Mouse (Mus musculus) retina, postnatal 7 days (tissue): ENCODE measurements at regions not wholly inside any gene's neighbourhood (a gene's known extent, or its start where the extent isn't known, plus 50 kb on each side); places are given as distances from the start of the nearest gene placed in this dataset.

Experiments used
- DNase-seq: peaks from one replicate; pipeline ENCODE4 v3.0.0-alpha.2; 2012; ENCODE audit warnings: low read depth, low spot score

DNA sequence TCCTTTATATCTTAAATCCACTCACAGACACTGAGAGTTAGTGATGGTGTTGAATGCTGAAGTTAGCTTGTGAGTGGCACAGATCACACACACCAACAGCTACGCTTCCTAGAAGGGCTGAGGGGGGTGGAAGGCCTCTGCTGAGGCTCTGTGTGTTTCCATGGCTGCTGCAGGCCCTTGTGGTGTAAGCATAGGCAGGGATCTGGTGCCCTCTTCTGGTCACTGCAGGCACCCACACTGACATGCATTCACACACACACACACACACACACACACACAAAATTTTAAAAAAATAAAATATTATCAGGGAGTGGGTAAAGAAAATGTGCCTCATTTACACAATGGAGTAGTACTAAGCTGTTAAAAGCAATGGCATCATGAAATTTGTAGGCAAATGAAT, 105.5 kb upstream of the 1700021F07Rik start:
- no peak for DNase-seq

DNA sequence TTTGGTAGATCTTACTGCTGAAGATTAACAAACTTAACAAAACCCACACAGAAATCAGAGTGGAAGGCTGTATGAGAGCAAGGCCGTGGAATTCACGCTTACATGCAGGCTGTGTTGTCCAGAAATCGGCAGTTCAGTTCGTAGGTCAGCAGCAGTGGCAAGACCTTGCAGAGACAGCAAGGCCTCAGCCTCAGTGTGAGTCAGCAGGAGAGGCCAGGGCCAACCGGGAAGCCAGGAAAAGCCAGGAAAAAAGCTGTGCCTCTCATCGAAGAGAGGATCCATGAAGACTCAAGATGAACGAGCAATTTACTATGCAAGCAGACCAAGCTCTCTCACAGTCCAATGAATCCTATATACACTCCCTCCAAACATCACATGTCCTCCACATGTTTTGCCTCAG, 103.4 kb upstream of the 1700021F07Rik start:
- no peak for DNase-seq

DNA sequence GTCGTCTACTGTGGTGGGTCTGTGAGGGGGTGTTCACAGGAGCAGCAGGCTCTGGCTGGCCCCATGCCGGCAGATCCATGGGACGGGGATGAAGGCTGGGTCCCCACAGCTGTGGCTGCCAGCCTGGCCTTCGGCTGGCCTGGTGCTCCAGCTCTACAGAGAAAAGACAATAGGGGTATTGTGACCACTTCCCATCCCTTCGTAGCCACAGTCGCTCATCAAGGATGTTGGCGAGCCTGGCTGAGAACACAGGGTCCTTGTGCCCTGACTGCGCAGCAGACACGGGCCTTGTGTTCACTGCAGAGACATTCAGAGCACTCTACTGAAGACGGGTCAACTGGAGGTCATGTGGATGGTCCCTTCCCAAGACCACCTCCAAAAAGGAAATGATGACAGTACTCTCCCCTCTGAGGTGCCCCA, 102.4 kb upstream of the 1700021F07Rik start:
- DNase-seq, result no peak

DNA sequence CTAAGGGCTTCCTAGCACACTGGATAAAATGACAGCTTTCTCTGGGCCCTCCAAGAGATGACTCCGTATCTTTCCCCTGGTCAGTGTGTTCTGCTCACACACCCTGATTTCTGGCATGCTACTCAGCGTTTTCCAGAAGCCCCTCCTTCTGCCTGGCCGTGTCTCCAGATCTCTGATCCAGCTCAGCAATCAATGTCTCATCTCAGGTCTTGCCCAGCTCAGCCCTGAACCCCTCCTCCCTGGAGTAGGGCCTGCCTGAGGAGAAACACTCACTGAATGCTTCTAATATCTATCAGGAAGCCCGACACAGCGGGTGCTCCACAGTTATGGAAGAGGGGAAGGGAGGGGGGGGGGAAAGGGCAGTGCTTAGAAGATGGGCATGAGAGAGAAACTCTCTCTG, 101.9 kb upstream of the 1700021F07Rik start:
- no peak for DNase-seq

DNA sequence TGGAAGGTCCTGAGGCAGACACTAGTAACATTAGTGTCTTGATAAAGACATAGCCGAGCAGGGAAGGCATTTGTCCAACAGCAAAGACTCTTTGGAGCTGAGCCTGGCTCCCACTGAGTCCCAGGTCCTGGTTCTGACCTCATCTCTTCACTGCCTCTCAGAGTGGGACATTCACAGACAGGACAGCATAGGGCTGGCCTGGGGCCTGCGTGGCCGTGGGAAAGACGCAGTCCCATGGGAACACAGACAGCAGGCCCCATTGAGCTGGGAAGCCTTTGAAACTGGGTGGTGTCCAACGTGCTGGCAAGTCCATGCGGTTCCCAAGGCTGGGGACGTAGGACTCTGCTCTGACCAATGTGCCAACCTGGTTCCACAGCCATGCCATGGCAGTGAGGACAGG, 97.5 kb upstream of the 1700021F07Rik start:
- DNase-seq, result no peak

DNA sequence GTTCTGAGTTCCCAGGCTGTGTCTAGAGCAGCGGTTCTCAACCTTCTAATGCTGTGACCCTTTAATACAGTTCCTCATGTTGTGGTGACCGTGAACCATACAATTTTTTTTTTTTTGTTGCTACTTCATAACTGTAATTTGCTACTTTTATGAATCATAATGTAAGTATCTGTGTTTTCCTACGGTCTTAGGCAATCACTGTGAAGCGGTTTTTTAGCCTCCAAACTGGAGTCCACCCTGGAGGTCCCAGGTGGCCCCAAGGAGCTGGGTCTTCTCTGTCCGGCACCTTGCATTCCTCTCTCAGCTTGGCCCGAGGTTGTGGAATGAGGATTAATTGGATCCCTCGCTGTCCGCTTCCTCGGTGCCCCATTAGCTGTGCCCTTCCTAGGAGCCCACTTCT, 96.6 kb upstream of the 1700021F07Rik start:
- no peak for DNase-seq

DNA sequence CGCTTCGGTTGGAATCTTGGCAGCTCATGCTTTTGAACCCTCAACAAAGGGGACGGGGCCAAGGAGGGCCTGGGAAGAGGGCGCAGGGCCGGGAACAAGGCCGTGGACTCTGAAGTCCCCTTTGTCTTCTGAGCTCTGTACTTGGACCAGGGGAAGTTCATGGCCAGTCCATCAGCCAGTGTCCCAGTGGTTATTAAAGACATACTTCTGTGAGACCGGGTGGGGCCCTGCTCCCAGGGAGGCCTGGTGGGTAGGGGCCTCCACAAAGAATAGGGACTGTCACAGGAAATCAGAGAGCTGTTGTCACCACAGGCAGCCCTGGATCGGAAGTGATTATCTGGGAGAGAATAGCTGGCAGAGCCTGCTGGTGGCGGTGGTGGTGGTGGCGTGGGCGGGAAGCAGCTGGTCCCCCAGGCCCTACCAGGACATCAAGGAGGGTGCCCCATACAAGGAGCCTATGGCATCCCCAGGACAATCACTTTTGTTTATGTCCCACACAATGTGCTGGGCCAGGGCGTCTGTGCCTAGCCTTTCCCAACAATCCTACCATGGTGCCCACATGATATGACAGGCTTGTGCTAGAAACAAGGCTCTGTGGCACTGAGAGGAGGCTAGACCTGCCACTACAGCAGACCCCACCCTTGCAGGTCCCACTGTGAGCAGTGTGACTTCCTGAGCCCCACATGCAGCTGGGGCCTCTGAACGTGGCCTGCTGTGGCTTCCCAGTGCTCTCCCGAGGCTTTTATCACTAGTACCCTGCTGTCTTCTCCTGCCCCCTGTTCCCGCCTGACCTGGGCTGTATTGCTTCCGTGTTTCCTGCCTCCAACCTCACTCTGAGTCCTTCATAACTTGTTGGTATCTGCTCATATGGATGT, 96.0 kb upstream of the 1700021F07Rik start:
- no peak for DNase-seq

DNA sequence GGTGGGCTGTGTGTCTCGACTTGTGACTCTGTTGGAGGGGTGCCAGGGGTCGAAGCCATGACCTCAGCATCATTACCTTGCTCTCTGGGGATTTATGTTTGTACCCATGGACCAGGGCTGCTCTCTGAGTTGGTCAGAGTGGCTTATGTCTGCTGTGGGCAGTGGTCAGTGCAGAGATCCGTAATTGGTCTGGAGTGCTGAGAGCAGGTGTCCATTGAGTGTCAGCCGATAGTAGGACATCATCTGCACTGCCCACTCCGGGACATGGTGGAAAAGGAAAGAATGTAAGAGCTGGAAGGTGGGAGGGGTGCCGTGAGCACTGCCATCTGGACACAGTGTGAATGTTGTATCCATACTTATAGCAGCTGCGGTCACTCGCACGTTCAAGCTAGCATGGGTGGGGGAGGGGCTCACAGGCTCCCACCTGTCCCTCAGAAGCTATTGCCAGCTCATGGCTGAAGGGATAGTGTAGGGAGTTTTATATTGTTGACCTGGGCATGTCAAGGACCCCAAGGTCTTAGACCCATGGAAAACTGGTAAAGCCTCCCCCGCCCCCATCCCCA, 94.4 kb upstream of the 1700021F07Rik start:
- DNase-seq, result no peak

DNA sequence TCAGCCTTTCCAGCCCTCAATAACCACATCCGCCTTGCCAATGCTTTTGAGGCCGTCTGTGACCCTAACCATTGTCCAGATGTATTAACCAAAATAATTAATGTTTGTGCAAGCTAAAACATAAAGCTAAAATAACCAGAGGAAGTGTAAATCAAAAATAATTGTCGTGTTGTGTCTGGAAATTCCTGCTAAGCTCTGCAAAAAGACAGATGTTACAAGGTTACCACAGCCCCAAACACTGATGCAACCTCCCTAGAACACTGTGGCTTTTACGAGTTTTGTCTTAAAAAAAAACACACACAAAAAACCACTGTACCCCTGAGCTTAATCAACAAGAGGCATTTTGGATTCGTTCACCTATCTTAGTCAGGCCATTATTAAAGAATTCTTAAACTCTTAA, 90.5 kb upstream of the 1700021F07Rik start:
- no peak for DNase-seq

DNA sequence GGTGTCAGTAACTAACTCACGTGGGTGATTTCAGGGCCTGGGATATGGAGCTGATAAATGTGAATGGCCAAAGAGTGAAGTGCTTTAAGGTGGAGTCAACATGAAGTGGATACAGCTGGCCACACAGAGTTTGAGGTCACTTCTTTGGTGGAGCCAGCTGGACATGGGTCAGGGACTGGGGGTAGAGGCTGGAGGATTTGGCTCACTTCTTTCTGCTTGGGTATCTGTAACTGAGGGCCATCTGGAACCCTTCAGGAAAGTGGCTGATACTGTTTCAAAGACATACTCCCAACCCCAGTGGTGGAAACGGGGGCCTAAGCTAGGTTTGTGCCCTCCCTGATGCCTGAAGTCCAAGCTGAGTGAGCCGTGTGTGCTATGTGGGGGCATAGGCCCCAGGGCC, 90.1 kb upstream of the 1700021F07Rik start:
- no peak for DNase-seq

DNA sequence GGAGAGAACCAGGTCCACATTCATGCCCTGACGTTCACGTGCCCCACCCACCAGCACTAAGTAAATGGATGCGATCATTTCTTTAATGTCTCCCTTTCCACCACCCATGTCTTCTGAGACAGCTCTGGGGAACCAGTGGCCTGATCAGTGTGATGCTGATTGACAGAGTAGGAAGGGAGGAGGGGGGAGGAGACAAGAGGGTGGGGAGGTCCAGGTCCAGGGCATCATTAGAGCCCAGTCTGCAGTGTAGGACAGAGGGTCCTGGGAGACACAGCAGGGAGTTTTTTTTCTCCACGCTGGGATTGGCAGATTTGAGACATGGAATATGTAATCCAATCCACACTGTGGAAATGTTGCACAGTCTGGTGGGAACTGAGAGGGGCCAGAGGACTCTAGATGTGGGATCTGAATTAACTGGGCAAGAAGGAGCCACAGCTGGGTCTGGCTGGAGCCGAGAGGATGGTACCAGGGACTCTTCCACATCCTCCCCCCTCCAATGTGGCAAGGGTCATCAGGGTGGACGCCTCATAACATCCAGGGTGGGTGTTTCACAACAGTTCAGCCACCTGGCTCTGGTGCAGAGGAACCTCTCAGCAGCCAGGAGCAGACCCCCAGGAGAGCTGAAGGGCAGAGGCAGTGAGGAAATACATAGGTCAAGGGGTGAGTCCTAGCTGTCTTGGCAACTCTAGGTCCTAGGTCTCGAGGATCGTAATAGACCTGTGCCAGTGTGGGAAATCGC, 89.3 kb upstream of the 1700021F07Rik start:
- DNase-seq, result no peak

DNA sequence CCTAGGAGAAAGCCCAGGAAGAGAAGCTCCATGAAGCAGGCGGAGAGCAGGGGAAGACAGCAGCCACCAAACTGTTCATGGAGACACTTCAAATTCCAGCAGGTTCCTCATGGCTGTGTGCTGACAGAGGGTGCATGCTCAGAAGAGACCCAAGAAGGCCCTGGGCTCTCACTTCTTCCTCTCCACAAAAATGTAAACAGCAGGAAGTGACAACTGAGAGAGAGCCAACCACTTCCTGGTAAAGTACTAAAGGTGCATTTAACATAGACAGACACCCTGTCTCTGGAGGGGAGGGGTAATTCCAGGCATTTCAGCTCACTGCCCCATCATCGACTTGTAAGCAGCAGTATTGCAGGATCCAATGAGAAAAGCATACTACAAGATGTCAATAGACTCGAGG, 85.8 kb upstream of the 1700021F07Rik start:
- no peak for DNase-seq

DNA sequence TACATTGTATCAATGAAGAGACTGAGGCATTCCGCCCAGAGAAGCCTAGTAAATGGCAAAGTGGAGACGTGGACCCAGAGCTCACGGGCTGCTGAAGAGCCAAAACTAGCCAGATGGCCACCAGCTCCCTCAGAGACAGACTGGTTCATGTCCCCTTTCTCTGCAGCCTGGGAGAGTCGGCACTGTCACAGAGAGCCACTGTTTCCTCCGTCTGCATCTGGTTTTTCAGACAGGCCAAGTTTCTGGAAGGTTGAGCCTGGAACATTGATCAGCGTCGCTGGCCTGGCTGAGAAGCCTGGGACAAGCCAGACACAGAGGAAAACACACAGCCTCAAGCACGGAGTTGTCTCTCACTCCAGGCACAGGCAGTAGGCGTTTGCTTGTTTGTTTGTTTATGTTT, 83.4 kb upstream of the 1700021F07Rik start:
- DNase-seq, result no peak

DNA sequence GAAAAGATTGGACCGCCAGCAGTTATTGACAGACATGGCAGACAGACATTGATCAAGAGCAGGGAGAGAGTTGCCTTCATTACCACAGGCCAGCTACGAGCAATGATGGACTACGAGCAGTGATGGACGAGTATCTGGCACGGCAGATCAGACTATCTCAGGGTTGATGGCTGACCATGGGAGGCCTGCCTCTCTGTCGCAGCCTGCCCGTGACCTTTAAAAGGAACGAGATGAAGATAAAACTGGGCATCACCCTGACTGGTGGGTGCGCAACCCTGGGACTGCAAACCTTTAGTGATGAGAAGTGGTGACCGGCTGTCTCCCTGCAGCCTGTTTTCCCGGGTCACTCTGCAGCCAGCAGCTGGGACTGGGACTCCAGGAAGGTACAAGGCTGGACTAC, 80.3 kb upstream of the 1700021F07Rik start:
- no peak for DNase-seq

DNA sequence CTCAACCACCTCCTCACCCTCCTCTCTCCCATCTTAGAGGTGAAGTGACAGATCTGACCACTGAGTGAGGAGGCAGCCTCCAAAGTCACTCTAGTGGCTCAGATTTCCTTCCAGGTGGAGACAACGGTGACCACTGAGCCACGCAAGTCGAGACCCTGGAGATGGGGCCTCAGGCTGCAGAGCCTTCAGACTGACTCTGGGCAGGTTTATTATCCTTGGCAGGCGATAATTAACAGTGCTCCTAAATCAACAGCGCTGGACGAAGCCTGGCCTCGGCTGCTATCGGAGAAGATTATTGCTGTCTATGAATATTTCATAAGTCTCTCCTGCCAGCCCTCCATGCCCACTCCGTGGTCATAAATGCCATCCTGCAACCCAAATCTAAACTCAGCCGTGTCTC, 79.1 kb upstream of the 1700021F07Rik start:
- DNase-seq, result no peak

DNA sequence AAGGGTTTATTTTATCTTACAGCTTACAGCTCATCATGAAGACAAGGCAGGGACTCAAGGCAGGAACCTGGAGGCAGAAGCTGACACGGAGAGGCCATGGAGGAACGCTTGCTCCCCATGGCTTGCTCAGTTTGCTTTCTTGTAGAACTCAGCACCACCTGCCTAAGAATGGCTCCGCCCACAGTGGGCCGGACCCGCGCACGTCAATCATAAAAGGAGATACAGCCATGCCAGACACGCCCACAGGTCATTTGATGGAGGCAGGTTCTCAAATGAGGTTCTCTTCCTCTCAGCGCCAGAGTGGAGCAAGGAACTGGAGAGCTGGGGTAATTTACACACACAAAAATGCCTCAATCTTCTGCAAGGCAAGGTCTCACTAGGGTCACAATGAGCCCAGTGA, 78.0 kb upstream of the 1700021F07Rik start:
- no peak for DNase-seq

DNA sequence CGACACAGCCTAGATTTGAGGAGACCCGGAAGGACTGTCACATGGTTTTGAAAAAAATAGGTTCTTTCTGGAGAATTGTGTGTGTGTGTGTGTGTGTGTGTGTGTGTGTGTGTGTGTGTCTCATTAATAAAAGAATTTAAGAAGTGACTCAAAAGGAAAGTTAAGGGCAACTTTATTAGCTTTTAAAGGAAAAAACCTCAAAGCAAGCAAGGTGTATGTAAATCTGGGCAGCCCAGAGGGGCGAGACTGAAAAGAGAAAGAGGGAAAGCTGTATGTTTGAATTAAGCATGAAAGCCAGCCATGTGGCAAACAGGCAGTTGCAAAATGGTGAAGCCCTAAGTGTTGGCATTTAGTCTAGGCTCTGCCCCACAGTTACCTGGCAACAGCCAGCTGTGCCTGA, 77.3 kb upstream of the 1700021F07Rik start:
- no peak for DNase-seq

DNA sequence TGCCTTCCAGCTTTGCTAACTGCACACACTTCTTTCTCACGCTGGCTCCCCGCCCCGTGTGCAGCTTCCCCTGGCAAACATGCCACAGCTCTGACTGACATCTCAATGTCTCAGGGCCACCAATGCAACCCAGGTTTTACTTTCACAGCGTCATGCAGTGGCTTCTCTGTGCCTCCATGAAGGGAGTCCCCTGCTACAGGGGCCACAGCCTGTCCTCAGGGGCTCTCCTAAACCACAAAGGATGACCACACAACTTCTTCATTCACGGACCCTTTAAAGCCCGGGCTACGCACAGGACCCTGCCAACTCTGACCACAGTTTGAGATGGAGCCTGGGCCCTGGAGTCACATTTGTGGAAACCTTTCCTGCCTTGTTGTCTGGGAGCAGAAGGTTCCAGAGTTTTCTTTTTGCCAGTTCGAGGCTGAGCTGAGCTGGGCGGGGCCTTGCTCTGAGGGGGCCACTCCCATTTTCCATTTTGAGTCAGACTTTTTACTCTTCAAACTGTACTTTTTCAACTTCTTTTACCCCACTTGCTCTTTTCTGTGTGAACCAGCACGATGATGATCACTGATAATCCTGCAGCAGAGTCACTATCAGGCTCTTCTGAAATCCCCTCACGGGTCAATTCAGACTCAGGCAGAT, 73.7 kb upstream of the 1700021F07Rik start:
- no peak for DNase-seq

DNA sequence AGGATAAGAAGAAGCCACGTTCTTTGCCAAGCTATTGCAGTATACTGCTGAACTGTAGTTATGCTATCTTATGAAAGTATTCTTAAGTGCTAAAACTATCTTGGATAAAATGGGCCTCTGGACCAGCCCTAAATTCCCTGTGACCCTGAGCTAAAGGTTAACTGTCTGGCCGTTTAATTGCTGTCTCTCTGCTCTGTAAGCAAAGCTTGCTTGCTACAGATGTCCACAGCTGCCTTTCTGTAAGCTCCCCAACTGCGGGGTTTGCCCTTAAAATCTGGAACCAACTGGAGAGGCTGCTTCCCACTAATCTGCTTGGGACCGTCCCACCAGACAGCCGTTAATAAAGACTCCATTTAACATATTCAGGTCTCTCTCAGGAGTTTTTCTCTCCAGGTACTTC, 73.2 kb upstream of the 1700021F07Rik start:
- no peak for DNase-seq

DNA sequence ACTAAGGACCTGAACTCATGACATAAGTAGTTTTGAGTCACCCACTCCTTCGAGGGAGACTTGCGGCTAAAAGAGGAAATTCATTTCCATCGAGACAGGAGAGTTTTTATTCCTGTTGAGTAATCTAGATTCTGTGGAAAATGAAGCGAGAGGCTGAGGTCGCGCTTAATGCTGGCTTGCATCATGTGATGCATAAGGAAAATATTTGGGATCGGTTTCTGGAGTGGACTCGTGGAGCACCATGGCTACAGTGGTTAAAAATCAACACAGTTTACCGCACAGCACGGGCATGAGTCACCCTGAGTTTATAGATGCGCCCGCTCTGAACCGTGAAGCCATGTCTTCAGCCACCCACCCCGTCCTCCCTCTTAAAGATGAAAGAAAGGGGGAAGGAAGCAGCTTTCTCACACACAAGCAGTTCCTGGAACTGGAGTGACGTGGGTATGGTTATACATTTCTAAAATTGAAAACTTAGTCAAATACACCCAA, 70.3 kb upstream of the 1700021F07Rik start:
- no peak for DNase-seq

DNA sequence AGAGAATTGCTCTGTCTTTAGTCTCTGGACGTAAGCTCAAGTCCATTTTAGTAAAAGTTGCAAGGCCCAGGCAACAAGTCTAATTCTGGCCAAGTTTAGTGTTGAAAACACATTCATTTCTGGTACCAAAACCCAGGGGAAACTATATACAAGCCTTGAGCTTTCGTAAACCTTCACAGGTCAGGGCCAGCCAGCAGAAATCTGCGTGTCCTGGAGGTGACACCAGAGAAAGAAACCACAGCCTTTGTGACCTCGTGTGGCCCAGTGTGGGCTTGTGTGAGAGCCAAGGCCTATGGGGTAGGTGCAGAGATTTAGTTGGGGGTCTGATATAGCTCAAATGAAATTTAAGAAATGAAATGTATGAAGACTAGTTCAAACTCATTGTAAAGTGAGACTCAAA, 69.6 kb upstream of the 1700021F07Rik start:
- DNase-seq, result no peak
